In genomic region chr10:7210991-7211695, GRCm38 (mm10) we compare ENCODE assay signal across 8 mouse cellular contexts. TPM values are rescaled to one million over a fixed set of nuclear protein-coding genes. Genes with fewer than 3 reads are reported as not detected.
DNase-seq lines count a peak whose midpoint lies in the region; ATAC-seq and TF ChIP-seq lines count a peak whose summit lies in the region.

No protein-coding gene starts in this region.

- H3K4me1 ChIP-seq in lung, embryonic 14.5 days (ENCODE audit: insufficient read depth) = peaks cover 20% of the 10 kb centered on the region
- H3K4me1 ChIP-seq in neural tube, embryonic 15.5 days = peaks cover 17% of the 10 kb centered on the region

- peak; percentile 40 for DNase-seq in MN1 (ENCODE audit: low spot score)
- DNase-seq in cerebellum, adult 8-10 months = peak; percentile 75
- DNase-seq in forelimb bud, embryonic 11.5 days (ENCODE audit: low read depth, low spot score) = peak; percentile 77
- peak; percentile 85 for DNase-seq in heart, postnatal 4 days
- DNase-seq in layer of hippocampus, adult 8-10 months (ENCODE audit: low spot score in 2 of 2) = peak; percentile 42 to 45
- peak; percentile 90 for DNase-seq in lung, embryonic 14.5 days
- DNase-seq in testis, postnatal 14 days (ENCODE audit: low spot score) = peak; percentile 56

- peak overlapping the region; percentile 90 for H3K27ac ChIP-seq in lung, embryonic 14.5 days (ENCODE audit: low read depth)
- H3K27ac ChIP-seq in neural tube, embryonic 15.5 days (replicated peaks) = peak overlapping the region; percentile 72

- WGBS in lung, embryonic 14.5 days = under 1% methylated on average over 41 of the region's 41 CpGs
- under 1% methylated on average over 41 of the region's 41 CpGs for WGBS in neural tube, embryonic 15.5 days

- H3K9ac ChIP-seq in lung, embryonic 14.5 days = peak overlapping the region; percentile 87
- peak overlapping the region; percentile 60 for H3K9ac ChIP-seq in neural tube, embryonic 15.5 days (replicated peaks)

- TF ChIP-seq CTCF in lung, embryonic 14.5 days (IDR thresholded peaks at IDR 0.05; ENCODE audit: low read depth) = peak; percentile 78

- no peaks in the 10 kb centered on the region for H3K27me3 ChIP-seq in lung, embryonic 14.5 days (ENCODE audit: insufficient read depth, low read length)
- no peaks in the 10 kb centered on the region for H3K27me3 ChIP-seq in neural tube, embryonic 15.5 days (replicated peaks)

- peak overlapping the region; percentile 77 for H3K4me3 ChIP-seq in lung, embryonic 14.5 days (ENCODE audit: low read depth, low read length)
- H3K4me3 ChIP-seq in neural tube, embryonic 15.5 days (replicated peaks) = peak overlapping the region; percentile 80

- no peaks in the 10 kb centered on the region for H3K36me3 ChIP-seq in lung, embryonic 14.5 days (ENCODE audit: insufficient read depth)
- H3K36me3 ChIP-seq in neural tube, embryonic 15.5 days = no peaks in the 10 kb centered on the region

- H3K9me3 ChIP-seq in lung, embryonic 14.5 days (ENCODE audit: low read depth, low read length) = no peaks in the 10 kb centered on the region
- H3K9me3 ChIP-seq in neural tube, embryonic 15.5 days (replicated peaks) = no peaks in the 10 kb centered on the region

- peak; percentile 88 for ATAC-seq in lung, embryonic 14.5 days (ENCODE audit: insufficient read depth)
- peak; percentile 87 for ATAC-seq in neural tube, embryonic 15.5 days (ENCODE audit: low FRiP score)

- H3K4me2 ChIP-seq in lung, embryonic 14.5 days = peak overlapping the region; percentile 86
- peak overlapping the region; percentile 99 for H3K4me2 ChIP-seq in neural tube, embryonic 15.5 days

RNA-seq across cellular contexts. Expression of gene Cnksr3, which starts 0.9 kb away (rescaled TPM):
- 10 to 100 TPM; 25.7 to 28.7 TPM for total RNA-seq in heart, postnatal 4 days (2021)
- 1 to 10 TPM; 3.4 to 5.4 (median 4.4) TPM for total RNA-seq in layer of hippocampus, adult 8-10 months (2022)
- 9.4 and 11.4 TPM in 2 replicates for polyA plus RNA-seq in lung, embryonic 14.5 days (2014; fragmentation: Nextera tagmentation; extraction: Ambion mirVana)
- 2.1 and 4.6 TPM in 2 replicates for polyA plus RNA-seq in neural tube, embryonic 15.5 days (2015; fragmentation: Nextera tagmentation; extraction: Ambion mirVana)

Comparison
In these comparisons a context has a peak if more than half of its experiments do, and no peak if none do; other contexts are left out.
1. Peak in every context shown above with its lines: DNase-seq, ATAC-seq, H3K4me3 ChIP-seq and H3K27ac ChIP-seq.
2. DNase-seq: peak in every context shown above with its lines; median percentile 90 in lung, embryonic 14.5 days; 85 in heart, postnatal 4 days; 77 in forelimb bud, embryonic 11.5 days; 75 in cerebellum, adult 8-10 months; 56 in testis, postnatal 14 days; 44 in layer of hippocampus, adult 8-10 months; 40 in MN1.
3. RNA of gene Cnksr3, which starts 0.9 kb away (total RNA-seq): 25.7 to 28.7 TPM in heart, postnatal 4 days; 3.4 to 5.4 TPM in layer of hippocampus, adult 8-10 months; every median in the first group is over 4 times any median in the second.